16 mouse cellular contexts compared by ENCODE assay signal in the genomic region with DNA sequence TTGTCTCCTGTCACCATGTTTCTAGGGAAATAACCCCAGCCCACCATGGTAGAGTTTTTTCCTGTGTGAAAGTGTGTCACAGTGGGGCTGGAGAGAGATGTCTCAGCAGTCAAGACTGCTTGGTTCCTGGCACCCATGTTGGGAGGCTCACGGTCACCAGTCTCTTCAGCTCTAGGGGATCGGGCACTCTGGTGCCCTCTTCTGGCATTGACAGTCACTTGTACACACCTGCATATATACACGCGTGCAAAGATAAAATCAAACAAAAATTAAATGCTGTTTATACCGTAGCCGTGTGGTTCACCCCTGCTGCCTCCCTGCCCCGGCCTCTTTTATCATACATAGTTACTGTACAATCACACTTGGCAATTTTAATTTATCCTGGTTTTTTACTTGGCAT.
DNase-seq lines count a peak whose midpoint lies in the region; ATAC-seq and TF ChIP-seq lines count a peak whose summit lies in the region.
"Had no signal": no experiment of that assay in that cellular context is flagged by ENCODE, and none has a peak within 500 bp of the region (broad histone marks: within the 10 kb centered on the region; RNA-seq: fewer than 3 reads in every experiment).

No protein-coding gene starts in this region.

- peaks cover 20% of the 10 kb centered on the region for H3K79me2 ChIP-seq in liver, adult 2 months (ENCODE audit: control insufficient read depth, insufficient read depth, low read length)

- in situ Hi-C loops in Patski (cut with MboI; ENCODE audit: low pct_unique_long_range_greater_than_20kb), result no loop called here

- no peaks in the 10 kb centered on the region for H3K9me3 ChIP-seq in embryonic facial prominence, embryonic 15.5 days (replicated peaks)
- H3K9me3 ChIP-seq in embryonic facial prominence, embryonic 10.5 days, result no peaks in the 10 kb centered on the region
- no peaks in the 10 kb centered on the region for H3K9me3 ChIP-seq in liver, embryonic 12.5 days (replicated peaks)
- H3K9me3 ChIP-seq: limb, embryonic 10.5 days; midbrain, embryonic 12.5 days; neural tube, embryonic 13.5 days; stomach, embryonic 15.5 days had no signal

- no peak overlapping the region for H3K4me2 ChIP-seq in embryonic facial prominence, embryonic 15.5 days (replicated peaks)
- no peak overlapping the region for H3K4me2 ChIP-seq in liver, embryonic 12.5 days
- H3K4me2 ChIP-seq: heart, embryonic 11.5 days; midbrain, embryonic 12.5 days; neural tube, embryonic 13.5 days; stomach, embryonic 15.5 days had no signal

- ATAC-seq in embryonic facial prominence, embryonic 15.5 days (ENCODE audit: insufficient number of reproducible peaks, low FRiP score, low TSS enrichment, low read depth), result no peak
- no peak for ATAC-seq in liver, embryonic 12.5 days
- no peak for ATAC-seq in Patski
- ATAC-seq: inflammation-experienced regulatory T-cells, adult 6 months had no signal

- H3K4me1 ChIP-seq in embryonic facial prominence, embryonic 15.5 days, result peaks cover 36% of the 10 kb centered on the region
- peaks cover 41% of the 10 kb centered on the region for H3K4me1 ChIP-seq in embryonic facial prominence, embryonic 10.5 days
- no peaks in the 10 kb centered on the region for H3K4me1 ChIP-seq in liver, adult 2 months (ENCODE audit: control insufficient read depth, insufficient read depth, low read length)
- 0 out of 2 replicates have a peak, but pooled peaks cover 3% of the 10 kb centered on the region for H3K4me1 ChIP-seq in liver, embryonic 12.5 days

- 86% methylated on average over 7 of the region's 7 CpGs for WGBS in embryonic facial prominence, embryonic 15.5 days
- 92% methylated on average over 7 of the region's 7 CpGs for WGBS in embryonic facial prominence, embryonic 10.5 days
- 93% methylated on average over 7 of the region's 7 CpGs for WGBS in liver, adult 2 months
- 78% methylated on average over 7 of the region's 7 CpGs for WGBS in liver, embryonic 12.5 days (ENCODE audit: insufficient replicate concordance)

- TF ChIP-seq POLR2A in liver, adult 2 months (IDR thresholded peaks at IDR 0.05; ENCODE audit: extremely low read depth, insufficient read depth, low read length), result no peak

- TF ChIP-seq CTCF in liver, adult 2 months (IDR thresholded peaks at IDR 0.05; ENCODE audit: low read depth, low read length), result peak; percentile 25
- peak; percentile 57 for TF ChIP-seq CTCF in Patski (IDR thresholded peaks at IDR 0.05)

- 0 out of 2 replicates have a peak overlapping the region, but pooled peaks have one; percentile 30 for H3K27ac ChIP-seq in embryonic facial prominence, embryonic 15.5 days (replicated peaks)
- no peak overlapping the region for H3K27ac ChIP-seq in embryonic facial prominence, embryonic 10.5 days (replicated peaks)
- no peak overlapping the region for H3K27ac ChIP-seq in liver, adult 2 months (replicated peaks; ENCODE audit: insufficient read depth, low read depth, low read length)
- no peak overlapping the region for H3K27ac ChIP-seq in liver, embryonic 12.5 days
- H3K27ac ChIP-seq: limb, embryonic 10.5 days; midbrain, embryonic 12.5 days; neural tube, embryonic 13.5 days; stomach, embryonic 15.5 days had no signal

- no peak overlapping the region for H3K4me3 ChIP-seq in embryonic facial prominence, embryonic 15.5 days (replicated peaks)
- H3K4me3 ChIP-seq in embryonic facial prominence, embryonic 10.5 days, result no peak overlapping the region
- H3K4me3 ChIP-seq in liver, adult 2 months (ENCODE audit: insufficient read depth, low read depth, low read length), result no peak overlapping the region
- no peak overlapping the region for H3K4me3 ChIP-seq in liver, embryonic 12.5 days
- H3K4me3 ChIP-seq: limb, embryonic 10.5 days; midbrain, embryonic 12.5 days; neural tube, embryonic 13.5 days; stomach, embryonic 15.5 days had no signal

- no peaks in the 10 kb centered on the region for H3K27me3 ChIP-seq in embryonic facial prominence, embryonic 15.5 days
- no peaks in the 10 kb centered on the region for H3K27me3 ChIP-seq in embryonic facial prominence, embryonic 10.5 days (replicated peaks; ENCODE audit: low read depth, poor library complexity, severe bottlenecking)
- no peaks in the 10 kb centered on the region for H3K27me3 ChIP-seq in liver, adult 2 months (ENCODE audit: control insufficient read depth, insufficient read depth, low read length)
- H3K27me3 ChIP-seq in liver, embryonic 12.5 days (replicated peaks), result no peaks in the 10 kb centered on the region
- no peaks in the 10 kb centered on the region for H3K27me3 ChIP-seq in Patski
- H3K27me3 ChIP-seq: midbrain, embryonic 12.5 days; neural tube, embryonic 13.5 days; stomach, embryonic 15.5 days had no signal

- DNase-seq in embryonic facial prominence, embryonic 10.5 days (ENCODE audit: low spot score), result no peak
- DNase-seq in liver, adult 2 months (ENCODE audit: extremely low read depth, low read depth, low spot score), result no peak
- DNase-seq in 3T3-L1 (ENCODE audit: low read depth, low spot score) (peak; percentile 45), Patski (ENCODE audit: low read depth, low spot score) (no peak)
- no peak for DNase-seq in gastrocnemius, adult 8-10 months (ENCODE audit: low spot score in 2 of 2)
- no peak for DNase-seq in heart, postnatal 4 days
- DNase-seq: cerebellum, adult 9-11 months; thymus, postnatal 14 days had no signal

- POLR2A ChIA-PET in Patski (lab: Charles Lee), result no interaction called here

- no peak overlapping the region for H3K9ac ChIP-seq in embryonic facial prominence, embryonic 15.5 days
- no peak overlapping the region for H3K9ac ChIP-seq in liver, adult 2 months (ENCODE audit: low read depth, low read length)
- no peak overlapping the region for H3K9ac ChIP-seq in liver, embryonic 12.5 days
- H3K9ac ChIP-seq: midbrain, embryonic 12.5 days; neural tube, embryonic 13.5 days; stomach, embryonic 15.5 days had no signal

- H3K36me3 ChIP-seq in embryonic facial prominence, embryonic 15.5 days, result no peaks in the 10 kb centered on the region
- 0 out of 2 replicates have a peak, but pooled peaks cover 6% of the 10 kb centered on the region for H3K36me3 ChIP-seq in embryonic facial prominence, embryonic 10.5 days (replicated peaks)
- H3K36me3 ChIP-seq in liver, adult 2 months (ENCODE audit: control insufficient read depth, insufficient read depth, low read length), result no peaks in the 10 kb centered on the region
- H3K36me3 ChIP-seq in liver, embryonic 12.5 days, result no peaks in the 10 kb centered on the region
- H3K36me3 ChIP-seq: midbrain, embryonic 12.5 days; neural tube, embryonic 13.5 days; stomach, embryonic 15.5 days had no signal

- CTCF ChIA-PET in Patski (lab: Charles Lee), result interaction anchor here (0.9 to 1.7 kb wide), 6 partner anchors 10 to 131 kb away, joined by 3 to 6 read pairs (median 4); no protein-coding TSS in a partner anchor
